Mouse (Mus musculus) layer of hippocampus, adult 2 months (tissue): ENCODE measurements around the gene Gpr3. TPM values are rescaled to one million over a fixed set of nuclear protein-coding genes. Genes with fewer than 3 reads are reported as not detected.

Source experiments
- DNase-seq, 2 experiments: peaks; one replicate each; pipeline ENCODE4 v3.0.0; 2022; ENCODE audit warnings: low spot score in 2 of 2
- H3K27ac ChIP-seq: fragments of 200-600 bp; 2 replicates; pipeline ENCODE4 v1.8.1; 2022
- H3K4me3 ChIP-seq: fragments of 200-600 bp; 2 replicates; pipeline ENCODE4 v1.8.1; 2022; ENCODE audit warnings: mild to moderate bottlenecking
- CTCF ChIP-seq: fragments of 200-600 bp; conservative IDR thresholded peaks from 2 replicates; pipeline ENCODE4 v1.8.1; 2022; ENCODE audit warnings: antibody characterized with exemption, mild to moderate bottlenecking, moderate library complexity
- total RNA-seq, 2 experiments: library from RNA; stranded (reverse); gene quantifications; 2 replicates each; pipeline ENCODE4 v1.2.3; 2021

Gpr3 gene
- total RNA-seq, 2 experiments from 2014 or later = 5.0 to 5.3 TPM

- DNase-seq = no peak
- no peak overlapping the region for H3K27ac ChIP-seq
- no peak for TF ChIP-seq CTCF
- no peak overlapping the region for H3K4me3 ChIP-seq
These were observed 26.4 kb downstream of the Gpr3 start for GRCm38 (mm10) chr4:133185893-133186292.

GRCm38 (mm10) chr4:133184898-133185665 is 27.3 kb downstream of the Gpr3 start:
- no peak for TF ChIP-seq CTCF
- Histone ChIP-seq H3K27ac (peak overlapping the region; percentile 32; the same call in 1 of the 2 replicates), H3K4me3 (no peak overlapping the region)
- no peak for DNase-seq

- Histone ChIP-seq H3K4me3 (no peak overlapping the region), H3K27ac (0 out of 2 replicates have a peak overlapping the region, but pooled peaks have one; percentile 32)
- DNase-seq = no peak
- TF ChIP-seq CTCF = no peak
These were observed 28.1 kb downstream of the Gpr3 start for GRCm38 (mm10) chr4:133184031-133184897.

GRCm38 (mm10) chr4:133182439-133183033 is 29.8 kb downstream of the Gpr3 start:
- no peak for DNase-seq

GRCm38 (mm10) chr4:133179258-133179657 is 33.1 kb downstream of the Gpr3 start:
- no peak for TF ChIP-seq CTCF

More at GRCm38 (mm10) chr4:133182439-133183033, 29.8 kb downstream of the Gpr3 start:
- H3K4me3 ChIP-seq = no peak overlapping the region
- H3K27ac ChIP-seq = no peak overlapping the region
- TF ChIP-seq CTCF = no peak

GRCm38 (mm10) chr4:133178305-133178704 is 34.0 kb downstream of the Gpr3 start:
- TF ChIP-seq CTCF = no peak
- Histone ChIP-seq H3K4me3 (no peak overlapping the region), H3K27ac (peak overlapping the region; percentile 32; the same call in 1 of the 2 replicates)
- no peak for DNase-seq

More at GRCm38 (mm10) chr4:133179258-133179657, 33.1 kb downstream of the Gpr3 start:
- Histone ChIP-seq H3K27ac (no peak overlapping the region), H3K4me3 (no peak overlapping the region)
- no peak for DNase-seq

- Histone ChIP-seq H3K4me3 (peak overlapping the region; percentile 35), H3K27ac (peak overlapping the region; percentile 91)
- no peak for TF ChIP-seq CTCF
- no peak for DNase-seq
These were observed 35.5 kb downstream of the Gpr3 start for GRCm38 (mm10) chr4:133176761-133177403.

GRCm38 (mm10) chr4:133175998-133176760 is 36.2 kb downstream of the Gpr3 start:
- Histone ChIP-seq H3K27ac (peak overlapping the region; percentile 91), H3K4me3 (peak overlapping the region; percentile 35)
- TF ChIP-seq CTCF = 0 out of 2 replicates have a peak, but pooled peaks have one; percentile 7
- DNase-seq = no peak

- Histone ChIP-seq H3K4me3 (no peak overlapping the region), H3K27ac (peak overlapping the region; percentile 91)
These were observed 37.1 kb downstream of the Gpr3 start for GRCm38 (mm10) chr4:133175274-133175673.

GRCm38 (mm10) chr4:133174361-133174760 is 38.0 kb downstream of the Gpr3 start:
- Histone ChIP-seq H3K27ac (peak overlapping the region; percentile 91), H3K4me3 (0 out of 2 replicates have a peak overlapping the region, but pooled peaks have one; percentile 13)
- no peak for DNase-seq
- TF ChIP-seq CTCF = no peak

More at GRCm38 (mm10) chr4:133175274-133175673, 37.1 kb downstream of the Gpr3 start:
- TF ChIP-seq CTCF = no peak
- no peak for DNase-seq

- Histone ChIP-seq H3K4me3 (no peak overlapping the region), H3K27ac (peak overlapping the region; percentile 91; the same call in 1 of the 2 replicates)
- DNase-seq = no peak
- no peak for TF ChIP-seq CTCF
These were observed 39.9 kb downstream of the Gpr3 start for GRCm38 (mm10) chr4:133172451-133172850.
